Mouse (Mus musculus): Measurements from ENCODE around the gene Rtn4rl2.
A peak's percentile ranks its signal among the peaks of the same experiment; 100 is the strongest.
"Not testable (repeated sequence)": the region's sequence is repeated elsewhere in the genome, so short reads cannot be mapped to it uniquely, and the experiment has no call there.

The Rtn4rl2 gene

DNA sequence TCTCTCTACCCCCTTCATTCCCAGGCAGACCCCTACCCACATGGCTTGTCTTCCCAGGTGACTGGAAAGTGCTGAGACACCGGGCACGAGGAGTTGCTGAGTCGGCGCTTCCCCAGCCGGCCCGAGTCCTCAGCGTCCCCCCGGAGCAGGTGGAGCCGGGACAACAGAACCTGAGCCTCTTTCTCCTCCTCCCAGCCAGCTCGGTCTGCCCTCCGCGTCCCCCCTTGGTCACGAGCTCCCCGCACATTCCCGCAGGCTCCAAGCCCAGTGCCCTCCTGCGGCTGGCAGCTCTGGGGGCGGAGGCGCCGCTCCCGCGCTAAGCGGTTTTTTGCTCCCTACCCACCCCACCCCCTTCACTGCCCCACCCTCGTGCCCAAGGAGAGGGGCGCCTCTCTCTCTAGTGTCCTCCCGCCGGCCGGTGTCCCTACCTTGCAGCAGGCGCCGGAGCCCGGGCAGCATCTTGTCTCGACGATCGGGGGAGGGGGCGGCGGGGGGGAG, at the start of gene Rtn4rl2:
TSS of gene Rtn4rl2 (minus strand) at position 477 of the 498 bp plus-strand sequence.
- no peak for DNase-seq (ENCODE audit: low read depth, low spot score)

DNA sequence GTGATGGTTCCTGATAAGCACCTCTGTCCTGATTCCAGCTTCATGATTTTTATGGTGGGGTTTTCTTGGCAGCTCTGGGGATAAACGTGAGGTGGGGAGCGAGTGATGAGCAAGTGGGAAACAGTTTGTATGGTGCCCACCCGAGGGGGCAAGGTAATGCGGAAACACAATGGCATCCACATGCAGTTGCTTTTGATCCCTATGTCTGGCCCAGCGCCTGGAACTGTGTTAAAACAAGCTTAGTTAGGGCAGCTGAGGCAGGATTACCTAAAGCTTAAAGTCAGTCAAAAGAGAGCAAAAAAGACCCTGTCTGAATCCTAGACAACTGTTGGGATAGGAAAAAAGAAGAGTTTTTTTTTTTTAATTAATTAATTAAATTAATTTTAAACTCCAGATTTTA, 48.6 kb upstream of the Rtn4rl2 start:
- DNase-seq (ENCODE audit: low read depth, low spot score) = no peak

DNA sequence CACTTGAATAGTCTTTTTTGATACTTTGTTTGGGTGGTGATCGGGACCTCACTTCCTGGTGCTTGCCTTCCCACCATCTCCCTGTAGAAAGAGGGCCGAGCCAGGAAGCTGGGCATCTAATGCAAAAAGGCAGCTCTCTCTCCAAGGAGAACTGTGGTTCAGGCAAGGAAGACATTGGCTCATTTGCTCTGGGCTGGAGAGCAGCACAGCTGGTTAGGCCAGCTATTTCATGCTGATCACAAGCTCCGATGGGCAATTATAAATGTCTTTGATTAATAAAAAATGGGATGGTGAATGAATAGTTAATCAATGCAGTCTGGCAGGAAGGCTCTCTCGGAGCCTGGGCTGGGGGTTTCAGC, 48.1 kb upstream of the Rtn4rl2 start:
- no peak for DNase-seq (ENCODE audit: low read depth, low spot score)

DNA sequence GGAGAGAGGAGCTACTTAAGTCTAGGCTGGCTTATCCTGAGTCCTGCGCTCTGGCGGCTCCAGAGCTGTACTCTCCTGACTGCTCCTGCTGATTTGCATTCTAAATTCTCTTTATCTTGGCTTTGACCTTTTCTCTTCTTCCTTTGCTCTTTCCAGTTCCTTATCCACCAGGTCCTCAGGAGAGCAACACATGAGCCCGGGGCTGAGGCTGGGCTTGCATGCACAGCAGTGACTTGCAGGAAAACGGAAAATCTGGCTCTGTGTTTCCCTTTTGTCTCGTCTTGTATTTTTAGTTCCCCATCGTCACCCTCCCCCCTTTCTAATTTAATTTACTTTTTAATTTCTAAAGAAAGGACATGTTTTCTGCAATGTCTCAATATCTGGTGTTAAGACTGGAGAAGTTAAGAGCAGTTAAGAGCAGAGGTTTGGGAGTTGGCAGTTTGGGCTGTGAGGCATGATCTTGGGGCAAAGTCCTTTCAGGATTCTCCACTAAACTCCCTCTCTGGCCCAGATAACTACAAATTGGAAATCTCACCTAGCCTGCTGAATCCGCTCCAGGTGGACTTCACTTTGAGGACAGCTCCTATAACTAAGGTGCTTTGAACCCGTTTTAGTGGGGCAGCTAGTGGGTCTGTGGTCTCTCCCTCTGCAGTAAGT, 47.6 kb upstream of the Rtn4rl2 start:
- DNase-seq (ENCODE audit: low read depth, low spot score) = no peak

DNA sequence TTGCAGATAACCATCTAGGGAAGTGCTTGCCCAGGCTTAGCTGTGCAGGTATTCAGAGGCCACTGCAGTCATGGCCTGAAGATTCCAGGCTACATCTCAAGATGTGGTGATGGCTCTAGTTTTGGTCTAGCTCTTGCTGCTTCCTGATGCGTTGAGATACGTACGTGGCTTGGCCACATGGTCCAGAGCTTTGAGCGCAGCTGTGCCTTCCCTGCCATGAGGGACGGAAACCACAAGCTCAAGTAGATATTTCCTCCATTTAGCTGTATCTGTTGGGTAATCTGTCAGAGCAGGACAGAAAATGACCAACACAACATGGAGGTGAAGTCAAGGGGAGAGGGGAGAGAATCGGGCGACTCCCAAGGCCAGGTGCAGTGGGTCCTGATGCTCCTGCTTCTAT, 43.7 kb upstream of the Rtn4rl2 start:
- no peak for DNase-seq (ENCODE audit: low read depth, low spot score)

DNA sequence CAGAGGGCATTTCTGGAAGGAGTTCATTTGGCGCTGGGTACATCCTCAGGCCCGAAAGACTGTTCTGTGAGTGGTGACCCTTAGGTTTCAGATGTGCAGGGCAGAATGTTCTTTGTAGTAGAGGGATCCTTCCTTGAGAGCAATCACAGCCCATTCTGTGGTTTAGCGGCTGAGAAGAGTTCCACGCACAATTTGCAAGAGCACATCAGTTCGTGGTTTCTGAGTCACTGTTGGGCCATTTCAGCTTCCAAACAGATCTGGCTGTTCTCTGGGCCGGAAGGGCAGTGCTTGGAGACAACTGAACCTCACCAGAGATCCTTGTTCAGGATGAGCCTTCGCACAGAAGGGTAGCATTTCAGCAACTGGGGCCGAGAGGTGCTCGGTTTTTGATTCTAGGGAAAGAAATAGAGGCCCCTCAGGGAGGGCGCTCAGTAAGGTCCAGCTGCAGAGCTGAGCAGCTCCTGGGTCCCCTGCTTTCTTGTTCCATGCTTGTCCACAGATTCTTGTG, 33.1 kb upstream of the Rtn4rl2 start:
- no peak for DNase-seq (ENCODE audit: low read depth, low spot score)

DNA sequence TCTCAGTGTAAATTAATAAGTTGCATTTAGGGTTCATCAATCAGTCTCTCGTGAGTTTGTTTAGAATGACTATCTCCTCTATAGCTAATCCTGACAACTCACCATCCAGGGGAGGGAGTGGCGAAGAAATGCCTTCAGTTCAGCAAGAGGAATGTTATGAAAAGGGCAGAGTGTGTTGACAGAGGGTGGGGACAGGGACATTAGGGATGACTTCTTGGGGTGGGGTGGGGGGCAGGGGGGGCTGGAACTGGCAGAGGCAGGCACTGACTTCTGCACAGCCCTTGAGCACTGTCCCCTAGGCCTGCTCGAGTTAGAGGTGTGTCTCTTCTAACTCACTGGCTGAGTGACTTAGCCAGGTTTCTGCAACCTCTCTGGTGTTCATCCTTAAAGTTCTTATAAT, 31.7 kb upstream of the Rtn4rl2 start:
- DNase-seq (ENCODE audit: low read depth, low spot score) = no peak

DNA sequence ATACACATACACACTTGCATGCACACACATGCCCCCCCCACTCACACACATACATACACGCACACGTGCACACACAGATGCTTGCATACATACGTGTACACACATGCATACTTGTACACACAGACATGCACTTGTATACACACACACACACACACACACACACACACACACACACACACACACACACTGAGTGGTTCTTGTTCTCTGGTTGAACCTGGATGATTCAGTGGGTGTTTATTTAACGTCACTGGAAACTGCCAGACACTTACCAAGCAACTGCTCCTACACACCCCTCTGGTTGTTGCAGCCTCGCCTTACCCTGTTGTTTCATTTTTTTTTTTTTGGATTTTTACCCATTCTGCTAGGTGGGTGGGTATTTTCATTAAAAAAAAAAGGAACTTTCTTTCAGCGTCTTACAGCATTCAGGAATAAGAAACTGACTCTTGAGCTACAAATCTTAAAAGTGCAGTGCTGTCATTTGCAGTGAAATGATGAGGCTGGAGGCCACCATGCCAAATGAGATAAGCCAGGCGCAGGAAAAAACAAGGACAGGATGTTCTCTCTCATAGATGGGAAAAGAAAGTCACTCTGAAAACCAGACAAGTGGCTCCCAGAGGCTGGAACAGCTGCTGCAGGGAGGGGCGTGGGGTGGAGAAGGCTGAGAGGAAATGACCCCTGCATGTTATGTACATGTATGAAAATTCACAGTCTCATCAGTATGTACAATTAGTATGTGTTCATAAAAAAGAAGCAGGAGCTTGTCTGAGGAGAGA, 30.2 kb upstream of the Rtn4rl2 start:
- DNase-seq (ENCODE audit: low read depth, low spot score) = peak; percentile 10

DNA sequence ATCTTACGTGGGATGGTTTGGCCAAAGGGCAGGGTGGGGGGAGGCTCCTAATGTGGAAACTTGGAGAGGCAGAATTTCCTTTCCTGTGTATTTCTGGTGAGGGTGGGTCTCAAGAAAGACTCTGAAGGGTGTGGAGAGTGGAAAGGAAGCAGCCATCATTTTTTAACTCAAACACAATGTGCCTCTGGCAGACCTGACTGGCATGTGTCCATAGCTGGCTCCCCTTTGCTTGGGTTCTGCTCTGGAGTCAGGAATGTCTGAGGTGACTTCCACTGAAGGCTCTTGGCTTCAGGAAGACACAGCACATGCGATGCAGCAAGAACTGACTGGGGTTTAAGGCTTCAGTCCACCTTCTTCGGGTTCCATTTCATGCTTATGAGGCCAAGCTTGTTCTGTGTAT, 28.8 kb upstream of the Rtn4rl2 start:
- DNase-seq (ENCODE audit: low read depth, low spot score) = no peak

DNA sequence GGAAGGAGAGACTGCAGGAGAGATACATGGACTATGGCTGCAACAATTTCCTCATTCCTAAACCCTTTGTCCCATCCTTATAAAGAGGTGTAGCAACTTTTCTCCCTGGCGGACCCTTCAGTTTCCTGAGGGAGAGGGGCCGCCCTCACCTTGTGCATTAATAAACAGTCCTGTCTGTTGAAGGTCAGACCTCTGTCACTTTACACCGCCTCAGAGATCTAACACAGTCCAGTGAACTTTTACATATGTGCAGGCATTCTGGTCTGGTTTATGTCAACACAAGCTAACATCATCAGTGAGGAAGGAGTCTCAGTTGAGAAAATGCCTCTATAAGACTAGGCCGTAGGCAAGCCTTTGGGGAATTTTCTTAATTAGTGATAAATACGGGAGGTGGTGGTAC, 27.4 kb upstream of the Rtn4rl2 start:
- no peak for DNase-seq (ENCODE audit: low read depth, low spot score)

DNA sequence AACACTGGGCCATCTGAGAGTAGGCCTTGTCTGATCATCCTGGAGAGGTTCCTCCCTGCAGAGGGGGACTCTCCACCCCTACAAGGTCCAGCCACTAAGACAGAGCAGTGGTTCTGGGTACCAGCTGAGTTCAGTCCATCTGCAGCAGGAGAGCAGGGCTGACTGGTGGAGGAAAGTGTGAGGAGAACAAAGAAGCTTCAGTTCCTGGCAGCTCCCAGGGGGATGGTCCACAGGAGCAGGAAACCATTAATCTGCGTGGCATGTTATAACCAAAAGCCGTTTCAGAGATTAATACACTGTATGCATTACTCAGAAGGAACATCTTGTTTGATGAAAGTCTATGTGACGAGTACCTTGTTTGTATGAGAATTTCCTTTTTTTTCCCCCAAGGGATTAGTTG, 26.2 kb upstream of the Rtn4rl2 start:
- DNase-seq (ENCODE audit: low read depth, low spot score) = no peak

DNA sequence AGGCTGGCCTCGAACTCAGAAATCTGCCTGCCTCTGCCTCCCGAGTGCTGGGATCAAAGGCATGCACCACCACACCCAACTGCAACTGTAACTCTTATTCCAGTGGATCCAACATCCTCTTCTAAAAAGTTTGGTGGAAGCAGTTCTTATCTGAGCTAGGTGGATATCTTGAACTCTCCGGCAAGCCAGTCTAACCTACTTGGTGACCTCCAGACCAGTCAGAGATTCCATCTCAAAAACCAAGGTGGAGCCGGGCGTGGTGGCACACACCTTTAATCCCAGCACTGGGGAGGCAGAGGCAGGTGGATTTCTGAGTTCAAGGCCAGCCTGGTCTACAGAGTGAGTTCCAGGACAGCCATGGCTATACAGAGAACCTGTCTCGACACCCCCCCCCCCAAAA, 10.2 kb upstream of the Rtn4rl2 start:
- DNase-seq (ENCODE audit: low read depth, low spot score) = not testable (repeated sequence)

DNA sequence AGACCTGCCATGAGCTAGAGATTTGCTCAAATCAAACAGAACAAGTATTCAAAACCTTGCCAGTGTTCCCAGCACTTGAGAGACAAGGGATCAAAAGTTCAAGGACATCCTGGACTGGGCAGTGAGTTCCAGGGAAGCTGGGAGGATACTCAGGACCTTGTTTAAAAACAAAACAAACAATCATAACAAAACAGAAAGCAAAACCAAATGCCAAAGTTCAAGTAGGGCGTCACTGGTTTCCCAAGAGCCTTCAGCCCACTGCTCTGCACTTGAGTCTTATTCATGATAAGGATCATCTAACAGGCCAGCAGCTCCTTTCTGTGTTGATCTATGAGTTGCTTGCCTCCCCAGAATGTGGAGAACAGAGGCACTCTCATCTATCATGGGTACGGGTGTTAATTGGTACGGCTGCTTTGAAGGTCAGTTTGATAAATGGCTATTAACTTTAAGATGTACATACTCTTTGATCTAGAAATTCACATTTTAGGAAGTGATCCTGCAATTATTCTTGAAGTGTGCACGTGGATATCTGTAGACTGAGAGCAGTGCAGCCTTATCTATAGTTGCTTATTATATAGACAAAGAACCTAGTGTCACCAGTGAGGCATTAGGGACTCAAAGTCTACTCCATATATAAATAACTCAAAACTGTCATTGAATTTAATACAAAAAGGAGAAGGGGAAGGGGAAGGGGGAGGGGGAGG, 9.1 kb upstream of the Rtn4rl2 start:
- no peak for DNase-seq (ENCODE audit: low read depth, low spot score)

DNA sequence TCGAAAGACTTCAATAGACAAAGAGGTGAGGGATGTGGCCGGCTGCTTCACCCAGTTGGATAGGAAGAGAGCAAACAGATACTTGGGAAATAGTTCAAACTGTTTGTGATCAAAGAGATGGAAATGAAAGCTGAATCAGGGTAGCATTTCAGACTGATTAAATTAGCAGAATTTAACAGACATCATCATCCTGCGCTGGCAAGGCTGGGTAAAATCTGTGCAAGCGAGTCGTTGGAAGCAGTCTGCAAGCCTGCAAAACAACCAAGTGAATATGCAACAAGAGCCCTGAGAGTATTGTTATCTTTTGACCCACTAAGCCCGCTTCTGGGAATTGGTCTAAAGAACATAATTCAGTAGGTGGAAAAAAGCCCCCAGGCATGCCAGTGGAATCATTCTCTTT, 6.8 kb upstream of the Rtn4rl2 start:
- no peak for DNase-seq (ENCODE audit: low read depth, low spot score)

DNA sequence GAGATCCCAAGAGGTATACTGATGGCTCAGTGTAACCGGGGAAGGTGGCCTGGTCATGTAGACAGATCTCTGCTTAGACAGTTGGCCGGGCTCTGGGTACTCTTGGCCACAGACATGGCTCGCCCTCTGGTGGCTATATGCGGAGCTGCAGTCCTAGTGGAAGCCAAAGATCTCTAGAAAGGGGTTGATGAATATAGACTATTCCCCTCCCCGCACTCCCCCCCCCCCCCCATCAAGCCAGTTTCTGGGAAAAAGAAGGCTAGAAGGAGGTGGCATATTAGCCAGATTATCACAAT, 3.5 kb upstream of the Rtn4rl2 start:
- DNase-seq (ENCODE audit: low read depth, low spot score) = no peak

DNA sequence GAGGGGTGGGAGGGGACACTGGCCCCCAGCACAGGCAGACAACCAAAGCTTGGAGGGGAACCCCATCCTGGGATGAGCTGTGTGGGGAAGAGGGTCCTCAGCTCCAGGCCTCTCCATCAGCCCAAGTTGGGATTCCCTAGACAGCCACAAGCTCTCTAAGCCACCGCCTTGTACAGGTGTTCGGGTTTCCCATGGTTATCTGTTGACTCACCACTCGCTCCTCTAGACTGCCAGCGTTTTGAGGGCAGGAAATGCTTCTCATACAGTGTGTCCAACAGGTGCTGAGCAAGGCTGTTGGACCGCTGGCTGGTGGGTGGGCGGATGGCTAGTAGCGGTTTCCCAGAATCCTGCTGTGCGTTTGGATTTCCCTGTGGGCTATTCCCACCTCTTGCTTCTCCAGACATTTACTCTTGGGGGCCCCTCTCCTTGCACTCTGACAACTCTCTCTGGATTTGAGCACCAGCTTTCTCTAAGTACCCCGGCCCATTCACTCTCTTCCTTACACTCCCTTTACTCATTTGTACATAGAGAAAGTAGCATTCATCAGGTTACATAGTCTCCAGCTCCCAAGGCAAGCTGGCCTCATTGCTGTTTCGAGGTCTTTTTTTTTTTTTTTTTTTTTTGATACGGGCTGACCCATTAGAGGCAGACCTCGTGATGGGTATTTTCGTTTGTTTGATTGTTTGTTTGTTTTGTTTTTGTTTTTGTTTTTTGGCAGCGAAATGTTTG, 3.0 kb upstream of the Rtn4rl2 start:
- no peak for DNase-seq (ENCODE audit: low read depth, low spot score)

DNA sequence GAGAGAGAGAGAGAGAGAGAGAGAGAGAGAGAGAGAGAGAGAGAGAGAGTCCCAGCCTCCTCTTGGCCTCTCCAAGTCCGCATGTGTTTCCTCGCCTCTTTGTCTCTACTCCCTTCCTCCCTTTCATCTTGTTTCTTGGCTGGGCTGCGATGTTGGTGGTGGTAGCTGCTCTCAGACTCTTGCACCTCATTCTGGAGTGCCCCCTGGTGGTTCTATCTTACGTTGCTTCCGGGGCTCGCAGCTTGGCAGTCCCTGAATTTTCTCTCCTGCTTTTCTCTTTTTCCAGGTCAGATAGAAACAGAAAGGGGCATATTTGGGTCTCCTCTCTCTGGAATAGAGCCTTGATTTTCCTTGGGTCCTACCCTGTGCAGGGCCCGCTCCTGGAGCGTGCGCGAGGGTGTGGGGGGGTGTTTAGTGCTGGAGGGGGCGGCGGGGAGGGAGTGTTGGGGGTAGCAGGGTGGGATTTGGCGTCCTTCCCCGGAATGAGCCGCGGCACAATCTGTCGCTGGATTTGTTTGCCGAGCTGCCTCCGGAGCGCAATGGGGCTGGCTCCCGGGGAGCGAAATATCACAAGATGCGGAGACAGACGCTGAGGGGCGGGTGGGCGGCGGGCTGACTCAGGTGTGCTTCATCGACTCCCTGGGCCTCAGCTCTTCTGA, 2.3 kb upstream of the Rtn4rl2 start:
- DNase-seq (ENCODE audit: low read depth, low spot score) = no peak

DNA sequence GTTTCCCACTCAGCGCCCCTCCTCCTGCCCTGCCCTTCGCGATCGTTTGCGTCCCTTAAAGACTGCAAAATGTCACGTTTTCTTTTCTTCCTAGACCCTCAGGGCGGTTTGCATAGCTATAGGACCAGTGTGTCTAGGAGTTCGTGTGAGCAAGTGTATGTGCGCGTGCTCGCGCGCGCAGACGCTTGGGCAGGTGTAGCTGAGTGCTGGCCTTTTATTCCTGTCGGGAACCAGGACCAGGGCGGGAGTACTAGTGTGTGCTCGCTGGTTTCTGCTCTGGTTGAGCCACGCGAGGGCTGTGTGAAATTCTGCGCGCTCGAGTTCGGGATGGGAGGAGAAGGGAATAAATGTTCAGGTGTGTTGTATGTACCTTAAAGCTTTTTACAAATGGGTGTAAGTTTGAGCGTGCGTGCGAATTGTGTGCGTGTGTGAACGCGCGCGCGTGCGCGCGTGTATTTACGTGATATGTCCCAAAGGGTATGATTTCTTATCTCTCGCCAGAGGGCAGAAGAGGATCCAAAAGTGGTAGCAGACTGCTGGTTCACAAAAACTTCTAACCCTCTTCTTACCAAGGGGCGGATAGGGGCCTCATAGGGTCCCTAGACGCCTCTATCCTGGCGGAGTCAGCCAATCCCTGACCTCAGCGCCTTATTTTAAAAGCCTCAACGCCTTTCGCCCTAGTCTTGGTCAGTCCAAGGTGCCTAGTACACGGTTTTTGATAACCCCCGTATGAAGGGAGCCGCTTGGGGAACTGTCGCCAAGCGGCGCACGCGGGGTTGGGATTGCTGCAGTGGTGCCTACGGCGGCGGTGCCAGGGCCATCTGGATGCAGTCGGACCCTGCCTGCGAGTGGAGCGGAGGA, 1.1 kb upstream of the Rtn4rl2 start:
- no peak for DNase-seq (ENCODE audit: low read depth, low spot score)

DNA sequence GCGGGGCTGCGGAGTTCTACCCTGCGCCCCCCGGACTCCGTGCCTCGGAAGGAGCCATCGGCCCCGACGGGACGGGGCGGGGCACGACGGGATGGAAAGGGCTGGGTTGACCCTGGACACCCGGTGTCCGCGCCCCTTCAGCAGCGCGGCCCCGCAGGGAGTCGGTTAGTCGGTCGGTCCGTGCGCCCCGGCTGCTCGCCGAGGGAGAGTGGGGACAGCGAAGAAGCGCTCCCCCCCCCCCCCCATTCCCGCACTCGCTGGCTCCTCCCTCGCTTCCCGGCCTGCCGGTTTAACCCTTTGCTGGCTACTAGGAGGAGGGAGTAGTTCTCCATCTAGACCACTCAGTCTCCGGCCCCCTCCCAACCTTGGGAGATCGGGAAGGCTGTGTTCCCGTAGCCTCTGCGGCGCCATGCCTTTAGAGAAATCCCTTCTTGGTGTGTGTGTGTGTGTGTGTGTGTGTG, 341 bp upstream of the Rtn4rl2 start:
- no peak for DNase-seq (ENCODE audit: low read depth, low spot score)
